Comparison of ENCODE assay signal across 9 mouse cellular contexts in genomic region chr4:131694232-131694631, GRCm38 (mm10).
DNase-seq lines count a peak whose midpoint lies in the region; ATAC-seq lines count a peak whose summit lies in the region.
"Had no signal": no experiment of that assay in that cellular context is flagged by ENCODE, and none has a peak within 500 bp of the region (broad histone marks: within the 10 kb centered on the region; RNA-seq: fewer than 3 reads in every experiment).

No protein-coding gene starts in this region.

- no peak overlapping the region for H3K4me3 ChIP-seq in liver, embryonic 12.5 days

- H3K27me3 ChIP-seq in liver, embryonic 12.5 days (replicated peaks): no peaks in the 10 kb centered on the region

- H3K9me3 ChIP-seq in liver, embryonic 12.5 days (replicated peaks): no peaks in the 10 kb centered on the region

- H3K27ac ChIP-seq in liver, embryonic 12.5 days: no peak overlapping the region
- H3K27ac ChIP-seq: macrophage had no signal

- no peak overlapping the region for H3K9ac ChIP-seq in liver, embryonic 12.5 days

- 5% methylated on average over 5 of the region's 5 CpGs for WGBS in liver, embryonic 12.5 days (ENCODE audit: insufficient replicate concordance)

- DNase-seq in CD4-positive, CD25-positive, alpha-beta regulatory T cell, adult 2 months (ENCODE audit: low read depth, low spot score): peak; percentile 39
- DNase-seq in liver: peak; percentile 10
- DNase-seq in embryo, embryonic 11.5 days (ENCODE audit: low read depth, low spot score): peak; percentile 36
- peak; percentile 85 for DNase-seq in retina, postnatal 1 day
- DNase-seq in layer of hippocampus, postnatal 14 days (ENCODE audit: low spot score in 2 of 2): no peak
- DNase-seq in frontal cortex, adult 2 months (ENCODE audit: extremely low spot score in 1 of 2, low spot score in 1 of 2): no peak

- no peaks in the 10 kb centered on the region for H3K36me3 ChIP-seq in liver, embryonic 12.5 days

- H3K4me2 ChIP-seq in liver, embryonic 12.5 days: no peak overlapping the region

- ATAC-seq in CD4-positive, CD25-positive, alpha-beta regulatory T cell, adult 4 months: no peak
- no peak for ATAC-seq in liver, embryonic 12.5 days

- no peaks in the 10 kb centered on the region for H3K4me1 ChIP-seq in liver, embryonic 12.5 days

Comparison
In these comparisons a context has a peak if more than half of its experiments do, and no peak if none do; other contexts are left out.
1. DNase-seq: peak in CD4-positive, CD25-positive, alpha-beta regulatory T cell, adult 2 months (single experiment), liver (single experiment), embryo, embryonic 11.5 days (single experiment) and retina, postnatal 1 day (single experiment); none in layer of hippocampus, postnatal 14 days (0 of 2) and frontal cortex, adult 2 months (0 of 2).